Mouse (Mus musculus) bone marrow, adult 2 months (tissue): Measurements from ENCODE around the gene Napsa.

Experiments used
- CTCF ChIP-seq: fragments of 200-500 bp; IDR thresholded peaks from 2 replicates; pipeline ENCODE4 v1.5.1; 2011; ENCODE audit warnings: low read length, control low read depth; ENCODE audit not compliant: control insufficient read depth, insufficient read depth
- POLR2A ChIP-seq: fragments of 200-500 bp; IDR thresholded peaks from 2 replicates; pipeline ENCODE4 v1.6.1; 2011; ENCODE audit warnings: low read depth, mild to moderate bottlenecking, control low read depth, low read length, borderline replicate concordance; ENCODE audit not compliant: control insufficient read depth

- no peak for TF ChIP-seq CTCF
- TF ChIP-seq POLR2A: no peak
Measured at GRCm38 (mm10) chr7:44583146-44583545, 11.0 kb downstream of the Napsa start.
